Mouse (Mus musculus) testis, adult 2 months (tissue): ENCODE data around the gene Trappc12. TPM values are rescaled to one million over a fixed set of nuclear protein-coding genes. Genes with fewer than 3 reads are reported as not detected.

ENCODE experiments used
- H3K27ac ChIP-seq: fragments of 200-500 bp; 2 replicates; pipeline ENCODE4 v1.5.1; 2012; ENCODE audit warnings: low read depth, low read length; ENCODE audit not compliant: control insufficient read depth, insufficient read depth
- H3K27me3 ChIP-seq: fragments of 200-500 bp; 2 replicates; pipeline ENCODE4 v1.6.1; 2012; ENCODE audit warnings: mild to moderate bottlenecking, low read length, moderate library complexity; ENCODE audit not compliant: control insufficient read depth, insufficient read depth
- H3K36me3 ChIP-seq: fragments of 200-500 bp; 2 replicates; pipeline ENCODE4 v1.6.1; 2012; ENCODE audit warnings: mild to moderate bottlenecking, low read length; ENCODE audit not compliant: control insufficient read depth, insufficient read depth
- H3K4me1 ChIP-seq: fragments of 200-500 bp; 2 replicates; pipeline ENCODE4 v1.6.1; 2012; ENCODE audit warnings: low read length; ENCODE audit not compliant: control insufficient read depth, insufficient read depth
- H3K4me3 ChIP-seq: fragments of 200-500 bp; 2 replicates; pipeline ENCODE4 v1.5.1; 2012; ENCODE audit warnings: low read depth, mild to moderate bottlenecking, low read length, moderate library complexity, mixed read lengths; ENCODE audit not compliant: control insufficient read depth
- CTCF ChIP-seq: fragments of 200-500 bp; IDR thresholded peaks from 2 replicates; pipeline ENCODE4 v1.5.1; 2012; ENCODE audit warnings: low read depth, mild to moderate bottlenecking, inconsistent platforms, low read length, moderate library complexity; ENCODE audit not compliant: control insufficient read depth, insufficient read depth, insufficient replicate concordance
- POLR2A ChIP-seq: fragments of 200-500 bp; IDR thresholded peaks from 2 replicates; pipeline ENCODE4 v1.6.1; 2012; ENCODE audit warnings: low read depth, mild to moderate bottlenecking, inconsistent platforms, low read length, moderate library complexity; ENCODE audit not compliant: control insufficient read depth
- polyA plus RNA-seq: library from polyadenylated mRNA; depleted of rRNA; stranded (reverse); fragments of >200 nt; gene quantifications from 2 replicates; pipeline ENCODE4 v1.2.3, GENCODE M21; 2012; rRNA removed

Trappc12 gene
- polyA plus RNA-seq, result 25.3 TPM in 2 replicates

DNA sequence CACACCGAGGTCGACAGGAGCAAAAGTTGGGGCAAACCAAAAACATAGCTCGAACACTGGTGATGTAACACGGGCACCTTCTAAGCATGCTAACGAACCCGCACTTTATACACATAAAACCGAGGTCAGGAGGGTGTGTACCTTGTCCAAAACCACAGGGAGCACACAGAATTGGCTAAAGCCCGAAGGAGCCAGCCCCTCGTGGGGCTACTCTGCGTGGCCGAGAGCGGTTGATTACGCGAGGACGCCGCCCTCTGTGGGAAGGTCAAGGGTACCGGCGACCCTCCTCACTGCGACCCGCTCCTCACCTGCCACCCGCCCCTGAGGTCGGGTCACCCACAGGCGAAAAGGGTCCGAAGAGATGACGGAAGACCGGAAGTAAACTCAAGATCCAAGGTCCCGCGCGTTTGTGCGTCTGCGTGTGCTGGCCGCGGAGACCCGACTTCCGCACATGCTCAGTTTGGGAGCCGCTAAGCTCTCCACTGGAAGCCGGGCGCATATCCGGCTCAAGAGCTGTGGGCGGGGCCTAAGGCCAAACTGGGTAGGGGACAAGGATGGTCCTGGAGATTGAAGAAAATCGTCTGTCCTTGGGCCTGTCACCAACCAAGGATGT, at the start of gene Trappc12:
Trappc12 (minus strand) TSS at position 452 of the 613 bp plus-strand sequence.
- H3K4me3 ChIP-seq, result peak within 1 kb of the TSS; percentile 81
- H3K27me3 ChIP-seq, result no peaks in the 10 kb centered on the region
- peaks cover 6% of the 10 kb centered on the region for H3K4me1 ChIP-seq
- peaks cover 1% of the 10 kb centered on the region for H3K36me3 ChIP-seq
- TF ChIP-seq POLR2A (peak; percentile 80), CTCF (no peak)
- H3K27ac ChIP-seq, result peak within 1 kb of the TSS; percentile 81

- no peak overlapping the region for H3K4me3 ChIP-seq
- H3K27me3 ChIP-seq, result no peaks in the 10 kb centered on the region
- no peaks in the 10 kb centered on the region for H3K36me3 ChIP-seq
- H3K4me1 ChIP-seq, result no peaks in the 10 kb centered on the region
- TF ChIP-seq CTCF (no peak), POLR2A (no peak)
- H3K27ac ChIP-seq, result no peak overlapping the region
Observed at GRCm38 (mm10) chr12:28799798-28800411, 49.6 kb upstream of the Trappc12 start.

DNA sequence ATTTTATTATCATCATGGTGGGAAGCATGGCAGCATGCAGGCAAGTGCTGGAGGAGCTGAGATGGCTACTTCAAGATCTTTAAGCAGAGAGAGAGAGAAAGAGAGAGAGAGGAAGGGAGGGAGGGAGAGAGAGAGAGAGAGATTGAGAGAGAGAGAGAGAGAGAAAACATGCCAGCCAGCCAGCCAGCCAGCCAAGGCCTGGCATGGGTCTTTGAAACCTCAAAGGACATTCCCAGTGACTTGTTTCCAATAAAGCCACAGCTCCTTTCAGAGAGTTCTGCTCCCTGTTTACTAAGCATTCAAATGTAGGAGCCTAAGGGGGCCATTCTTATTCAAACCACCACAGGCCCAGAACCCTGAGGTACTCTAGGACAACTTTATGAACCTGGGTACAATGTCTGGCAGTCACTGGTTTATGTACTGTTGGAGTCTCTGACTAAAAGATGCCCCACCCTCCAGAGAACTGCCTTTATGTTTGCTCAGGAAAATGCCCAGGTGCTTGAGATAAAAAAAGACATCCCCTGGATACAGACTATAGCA, 46.7 kb upstream of the Trappc12 start:
- Histone ChIP-seq H3K27me3 (no peaks in the 10 kb centered on the region), H3K27ac (no peak overlapping the region), H3K36me3 (no peaks in the 10 kb centered on the region), H3K4me3 (no peak overlapping the region), H3K4me1 (no peaks in the 10 kb centered on the region)
- TF ChIP-seq CTCF (no peak), POLR2A (no peak)

DNA sequence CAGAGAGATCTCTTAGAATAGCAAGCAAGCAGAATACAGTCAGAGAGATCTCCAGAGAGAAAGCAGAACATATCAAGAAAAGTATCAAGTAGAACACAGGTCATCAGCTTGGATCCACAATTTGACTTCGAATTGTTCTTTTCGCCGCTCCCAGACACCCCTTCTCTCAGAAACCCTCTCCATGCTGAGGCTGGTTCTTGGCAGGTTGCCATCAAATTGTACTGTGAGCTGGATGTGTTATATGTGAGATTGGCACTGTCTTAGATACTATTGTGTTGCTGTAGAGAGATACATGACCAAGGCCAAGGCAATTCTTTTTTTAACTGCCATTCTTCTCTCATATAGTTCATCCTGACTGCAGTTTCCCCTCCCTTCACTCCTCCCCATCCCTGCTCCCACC, 44.8 kb upstream of the Trappc12 start:
- no peaks in the 10 kb centered on the region for H3K4me1 ChIP-seq
- H3K4me3 ChIP-seq, result no peak overlapping the region
- no peak for TF ChIP-seq POLR2A
- no peak for TF ChIP-seq CTCF
- H3K36me3 ChIP-seq, result no peaks in the 10 kb centered on the region
- H3K27ac ChIP-seq, result no peak overlapping the region
- H3K27me3 ChIP-seq, result no peaks in the 10 kb centered on the region

- TF ChIP-seq CTCF (no peak), POLR2A (no peak)
- Histone ChIP-seq H3K27ac (no peak overlapping the region), H3K27me3 (no peaks in the 10 kb centered on the region), H3K36me3 (no peaks in the 10 kb centered on the region), H3K4me3 (no peak overlapping the region), H3K4me1 (no peaks in the 10 kb centered on the region)
Observed at GRCm38 (mm10) chr12:28793715-28794114, 43.4 kb upstream of the Trappc12 start.

- Histone ChIP-seq H3K36me3 (no peaks in the 10 kb centered on the region), H3K27ac (no peak overlapping the region), H3K27me3 (no peaks in the 10 kb centered on the region), H3K4me1 (no peaks in the 10 kb centered on the region), H3K4me3 (no peak overlapping the region)
- no peak for TF ChIP-seq CTCF
- TF ChIP-seq POLR2A, result no peak
Observed at GRCm38 (mm10) chr12:28792613-28793012, 42.3 kb upstream of the Trappc12 start.

- Histone ChIP-seq H3K4me1 (no peaks in the 10 kb centered on the region), H3K36me3 (no peaks in the 10 kb centered on the region), H3K4me3 (no peak overlapping the region), H3K27me3 (no peaks in the 10 kb centered on the region), H3K27ac (no peak overlapping the region)
- TF ChIP-seq CTCF, result no peak
- no peak for TF ChIP-seq POLR2A
Observed at GRCm38 (mm10) chr12:28786310-28786709, 36.0 kb upstream of the Trappc12 start.
